Mouse (Mus musculus): ENCODE measurements around the gene Kif6. TPM values are rescaled to one million over a fixed set of nuclear protein-coding genes. Genes with fewer than 3 reads are reported as not detected.

Kif6 gene
- total and polyA plus RNA-seq, 3 experiments: 2.1 to 2.6 (median 2.3) TPM

DNA sequence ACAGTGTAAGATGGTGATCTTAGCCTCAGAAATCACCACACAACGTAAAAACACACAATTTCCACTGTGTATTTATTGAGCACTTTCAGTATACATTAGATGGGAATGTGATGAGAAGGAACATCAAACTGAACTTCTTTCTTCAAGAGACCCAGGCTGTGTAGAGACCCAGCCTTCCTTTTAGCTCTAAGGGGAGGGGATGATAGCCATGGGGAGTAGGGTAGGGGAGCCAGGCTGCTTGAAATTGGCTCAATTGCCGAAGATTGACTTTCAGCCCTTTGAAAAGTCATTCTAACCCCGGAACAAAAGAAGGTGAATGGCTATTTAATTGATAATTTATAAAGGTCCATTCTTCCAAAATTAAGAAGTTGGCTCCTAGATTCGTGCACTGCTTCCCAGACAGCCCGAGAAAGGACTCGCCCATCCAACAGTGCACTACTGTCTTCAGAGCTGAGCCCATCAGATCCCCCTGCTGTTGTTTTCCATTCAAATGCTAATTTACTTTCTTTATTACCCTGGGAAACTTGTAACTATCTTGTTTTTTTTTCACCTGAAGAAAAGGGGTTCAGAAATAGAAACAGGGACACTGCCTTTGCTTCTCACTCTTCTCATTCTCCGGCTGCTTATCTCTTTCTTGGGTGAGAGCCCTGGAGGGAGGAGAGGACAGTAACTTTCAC, 7.4 kb upstream of the Kif6 start:
- H3K4me3 ChIP-seq: no peak overlapping the region

DNA sequence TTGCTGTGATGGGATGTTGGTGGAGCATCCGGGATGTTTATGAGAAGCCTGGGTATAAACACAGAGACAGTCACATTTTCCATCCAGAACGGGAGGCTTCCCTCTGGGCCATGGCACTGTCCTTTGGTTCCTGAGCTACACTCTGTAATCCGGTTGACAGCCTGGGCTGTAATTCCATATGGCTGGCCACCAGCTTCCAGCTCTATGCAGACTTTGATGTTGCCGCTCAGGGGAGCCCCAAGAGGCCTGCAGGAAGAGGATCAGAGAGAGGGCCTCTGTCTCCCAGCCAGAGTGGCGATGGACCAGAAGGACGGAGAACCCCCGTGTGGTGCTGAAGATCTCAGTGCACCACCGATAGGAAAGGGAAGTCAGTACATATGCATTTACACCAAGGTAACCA, 4.6 kb upstream of the Kif6 start:
- Histone ChIP-seq H3K27me3 (ENCODE audit: control insufficient read depth, insufficient read depth, low read length) (no peaks in the 10 kb centered on the region; the same call in 1 of the 2 replicates), H3K9ac (ENCODE audit: low read depth, low read length) (no peak overlapping the region), H3K36me3 (ENCODE audit: control insufficient read depth, insufficient read depth, low read length) (no peaks in the 10 kb centered on the region), H3K27ac (no peak overlapping the region), H3K79me2 (replicated peaks; ENCODE audit: control insufficient read depth, insufficient read depth, low read length) (no peaks in the 10 kb centered on the region), H3K4me3 (no peak overlapping the region), H3K4me1 (ENCODE audit: control insufficient read depth, insufficient read depth, low read length) (no peaks in the 10 kb centered on the region)
- intact Hi-C loops (cut with DNase I): no loop called here
- no peak for DNase-seq
- WGBS: 54% methylated on average over 8 of the region's 8 CpGs
- TF ChIP-seq POLR2A (IDR thresholded peaks at IDR 0.05; ENCODE audit: insufficient read depth, low read depth, low read length) (no peak), EP300 (IDR thresholded peaks at IDR 0.05; ENCODE audit: insufficient read depth, low read depth, low read length) (no peak), CTCF (IDR thresholded peaks at IDR 0.05) (no peak)

More for the DNA sequence above, 7.4 kb upstream of the Kif6 start:
- Histone ChIP-seq H3K36me3 (ENCODE audit: control insufficient read depth, insufficient read depth, low read length) (no peaks in the 10 kb centered on the region), H3K4me1 (ENCODE audit: control insufficient read depth, insufficient read depth, low read length) (no peaks in the 10 kb centered on the region), H3K27me3 (ENCODE audit: control insufficient read depth, insufficient read depth, low read length) (no peaks in the 10 kb centered on the region; the same call in 1 of the 2 replicates), H3K9ac (ENCODE audit: low read depth, low read length) (no peak overlapping the region), H3K79me2 (replicated peaks; ENCODE audit: control insufficient read depth, insufficient read depth, low read length) (no peaks in the 10 kb centered on the region), H3K27ac (no peak overlapping the region)
- intact Hi-C loops (cut with DNase I): no loop called here
- no peak for TF ChIP-seq EP300 (IDR thresholded peaks at IDR 0.05; ENCODE audit: insufficient read depth, low read depth, low read length)
- no peak for TF ChIP-seq CTCF (IDR thresholded peaks at IDR 0.05)
- TF ChIP-seq POLR2A (IDR thresholded peaks at IDR 0.05; ENCODE audit: insufficient read depth, low read depth, low read length): no peak
- DNase-seq: no peak
- 61% methylated on average over 7 of the region's 7 CpGs for WGBS

DNA sequence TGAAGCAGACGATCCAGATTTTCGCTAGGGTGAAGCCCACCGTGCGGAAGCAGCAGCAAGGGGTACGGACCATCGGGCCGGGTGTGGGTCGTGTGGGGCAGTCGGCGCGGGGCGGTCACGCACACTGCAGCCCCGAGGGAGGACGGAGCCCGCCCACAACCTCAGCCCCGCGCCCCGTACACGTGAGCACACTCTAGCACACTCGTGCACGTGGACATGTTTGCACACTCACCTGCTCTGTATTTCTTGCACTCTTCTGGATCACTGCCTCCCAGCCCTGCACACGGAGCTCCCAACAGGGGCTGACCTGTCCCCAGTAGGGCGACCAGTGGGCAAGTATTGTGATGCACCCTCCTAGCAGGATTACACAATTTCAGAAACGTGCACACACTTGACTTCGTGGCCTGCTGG, 310 bp downstream of the Kif6 start:
- intact Hi-C loops (cut with DNase I): no loop called here
- Histone ChIP-seq H3K9ac (ENCODE audit: low read depth, low read length) (peak overlapping the region; percentile 19; the same call in 1 of the 2 replicates), H3K36me3 (ENCODE audit: control insufficient read depth, insufficient read depth, low read length) (no peaks in the 10 kb centered on the region), H3K27ac (no peak overlapping the region), H3K27me3 (ENCODE audit: control insufficient read depth, insufficient read depth, low read length) (no peaks in the 10 kb centered on the region), H3K79me2 (replicated peaks; ENCODE audit: control insufficient read depth, insufficient read depth, low read length) (no peaks in the 10 kb centered on the region), H3K4me3 (peak overlapping the region; percentile 43), H3K4me1 (ENCODE audit: control insufficient read depth, insufficient read depth, low read length) (no peaks in the 10 kb centered on the region)
- 4% methylated on average over 26 of the region's 26 CpGs for WGBS
- DNase-seq: no peak
- TF ChIP-seq CTCF (IDR thresholded peaks at IDR 0.05) (no peak), POLR2A (IDR thresholded peaks at IDR 0.05; ENCODE audit: insufficient read depth, low read depth, low read length) (no peak), EP300 (IDR thresholded peaks at IDR 0.05; ENCODE audit: insufficient read depth, low read depth, low read length) (no peak)

DNA sequence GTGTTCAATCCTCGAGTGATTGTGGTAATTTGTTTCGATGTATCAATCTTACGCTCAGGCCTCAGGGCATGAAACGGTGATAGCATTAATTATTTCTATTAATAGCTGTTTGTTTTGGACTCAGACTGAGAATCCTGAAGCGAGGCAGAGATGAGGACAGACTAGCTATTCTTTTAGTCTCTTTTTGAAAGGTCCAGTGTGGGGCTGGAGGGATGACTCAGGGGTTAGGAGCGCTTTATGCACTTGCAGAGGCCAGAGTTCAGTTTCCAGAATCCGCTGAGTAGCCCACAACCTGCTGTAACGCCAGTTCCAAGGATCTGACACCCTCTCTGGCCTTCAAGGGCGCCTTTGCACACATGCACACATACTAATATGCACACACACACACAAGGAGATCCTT, 9.6 kb downstream of the Kif6 start:
- no peak for TF ChIP-seq EP300 (IDR thresholded peaks at IDR 0.05; ENCODE audit: insufficient read depth, low read depth, low read length)
- TF ChIP-seq CTCF (IDR thresholded peaks at IDR 0.05): no peak
- TF ChIP-seq POLR2A (IDR thresholded peaks at IDR 0.05; ENCODE audit: insufficient read depth, low read depth, low read length): no peak
- Histone ChIP-seq H3K4me1 (ENCODE audit: control insufficient read depth, insufficient read depth, low read length) (peaks cover 1% of the 10 kb centered on the region; the same call in 1 of the 2 replicates), H3K36me3 (ENCODE audit: control insufficient read depth, insufficient read depth, low read length) (no peaks in the 10 kb centered on the region), H3K4me3 (no peak overlapping the region), H3K9ac (ENCODE audit: low read depth, low read length) (no peak overlapping the region), H3K27me3 (ENCODE audit: control insufficient read depth, insufficient read depth, low read length) (no peaks in the 10 kb centered on the region), H3K27ac (no peak overlapping the region), H3K79me2 (replicated peaks; ENCODE audit: control insufficient read depth, insufficient read depth, low read length) (no peaks in the 10 kb centered on the region)
- no peak for DNase-seq
- intact Hi-C loops (cut with DNase I): no loop called here
- 41% methylated on average over 9 of the region's 9 CpGs for WGBS

DNA sequence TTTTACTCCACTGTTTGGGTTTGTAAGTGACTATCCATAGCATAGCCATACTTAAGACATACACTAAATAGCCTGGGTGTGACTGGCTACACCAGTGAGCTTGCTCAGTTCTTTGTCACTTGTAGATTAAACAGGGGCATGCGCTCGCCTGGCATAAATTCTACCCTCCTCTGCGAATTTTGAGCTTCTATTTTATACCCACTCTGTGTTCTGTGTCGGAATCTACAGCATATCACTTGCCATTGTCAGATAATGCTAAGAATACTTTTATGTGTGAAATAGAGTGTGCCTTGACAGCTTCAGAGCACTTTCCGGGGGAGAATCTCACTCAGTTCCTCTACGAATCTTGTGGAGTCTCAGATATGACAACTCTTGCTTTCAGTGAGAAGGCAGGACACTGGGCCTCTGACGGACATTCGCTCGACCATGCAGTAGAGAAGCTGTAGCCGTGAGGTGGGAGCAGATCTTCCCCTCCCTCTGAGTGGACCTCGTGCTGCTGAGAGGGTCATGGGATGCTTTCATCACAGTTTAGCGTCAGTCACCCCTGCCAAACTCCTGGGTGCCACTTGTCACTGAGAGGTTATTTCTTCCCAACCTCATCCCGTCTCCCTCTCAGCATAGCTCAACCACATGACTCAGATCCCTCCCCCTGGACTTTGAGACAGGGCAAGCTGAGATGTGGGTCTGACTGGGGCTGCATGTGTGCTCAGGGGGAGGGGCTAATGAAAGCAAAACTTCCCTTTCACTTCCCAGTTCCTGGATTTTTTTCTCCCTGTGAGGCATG, 12.3 kb downstream of the Kif6 start:
- no peak for DNase-seq

More for the DNA sequence above, 12.3 kb downstream of the Kif6 start:
- H3K9ac ChIP-seq (ENCODE audit: low read depth, low read length): no peak overlapping the region
- intact Hi-C loops (cut with DNase I): no loop called here
- H3K4me3 ChIP-seq: no peak overlapping the region
- H3K4me1 ChIP-seq (ENCODE audit: control insufficient read depth, insufficient read depth, low read length): peaks cover 1% of the 10 kb centered on the region; the same call in 1 of the 2 replicates
- H3K36me3 ChIP-seq (ENCODE audit: control insufficient read depth, insufficient read depth, low read length): no peaks in the 10 kb centered on the region
- no peak overlapping the region; the same call in 1 of the 2 replicates for H3K27ac ChIP-seq
- H3K27me3 ChIP-seq (ENCODE audit: control insufficient read depth, insufficient read depth, low read length): no peaks in the 10 kb centered on the region
- WGBS: 64% methylated on average over 13 of the region's 13 CpGs
- no peaks in the 10 kb centered on the region for H3K79me2 ChIP-seq (replicated peaks; ENCODE audit: control insufficient read depth, insufficient read depth, low read length)
- TF ChIP-seq CTCF (IDR thresholded peaks at IDR 0.05) (no peak), EP300 (IDR thresholded peaks at IDR 0.05; ENCODE audit: insufficient read depth, low read depth, low read length) (0 out of 2 replicates have a peak, but pooled peaks have one; percentile 39), POLR2A (IDR thresholded peaks at IDR 0.05; ENCODE audit: insufficient read depth, low read depth, low read length) (no peak)

Data from heart, adult 2 months (tissue).